Mouse (Mus musculus) intestine, embryonic 16.5 days (tissue): ENCODE data around the gene Patl2. TPM values are rescaled to one million over a fixed set of nuclear protein-coding genes. Genes with fewer than 3 reads are reported as not detected.

ENCODE experiments used
- ATAC-seq: fragments of 200-750 bp; cut with Nextera tagmentation; 2 replicates; pipeline ENCODE4 v1.8.0; 2017; ENCODE audit warnings: moderate TSS enrichment, moderate library complexity
- H3K27ac ChIP-seq: fragments of 300-500 bp; sonication (generic); 2 replicates; pipeline ENCODE4 v1.5.1; 2014; ENCODE audit warnings: mild to moderate bottlenecking, low read length
- H3K27me3 ChIP-seq: fragments of 300-500 bp; sonication (generic); replicated peaks from 2 replicates; pipeline ENCODE4 v1.6.1; 2014; ENCODE audit warnings: low read length, control low read depth, mixed read lengths; ENCODE audit not compliant: control insufficient read depth, insufficient read depth
- H3K36me3 ChIP-seq: fragments of 300-500 bp; sonication (generic); 2 replicates; pipeline ENCODE4 v1.6.1; 2014; ENCODE audit warnings: low read length, control low read depth; ENCODE audit not compliant: control insufficient read depth, insufficient read depth
- H3K4me1 ChIP-seq: fragments of 300-500 bp; sonication (generic); 2 replicates; pipeline ENCODE4 v1.6.1; 2014; ENCODE audit warnings: low read length, control low read depth, mixed read lengths; ENCODE audit not compliant: control insufficient read depth, insufficient read depth
- H3K4me2 ChIP-seq: fragments of 300-500 bp; sonication (generic); 2 replicates; pipeline ENCODE4 v1.6.1; 2014; ENCODE audit warnings: low read depth, low read length, control low read depth
- H3K4me3 ChIP-seq: fragments of 300-500 bp; sonication (generic); 2 replicates; pipeline ENCODE4 v1.5.1; 2014; ENCODE audit warnings: mild to moderate bottlenecking, low read length
- H3K9ac ChIP-seq: fragments of 300-500 bp; sonication (generic); 2 replicates; pipeline ENCODE4 v1.6.1; 2014; ENCODE audit warnings: low read depth, low read length
- H3K9me3 ChIP-seq: fragments of 300-500 bp; sonication (generic); 2 replicates; pipeline ENCODE4 v1.6.1; 2016; ENCODE audit warnings: low read length, control low read depth; ENCODE audit not compliant: control insufficient read depth
- WGBS: fragments of 180-500 bp; shearing (Covaris S2); extraction: QIAGEN DNeasy Blood & Tissue Kit; methylation state at CpG from one replicate; pipeline ENCODE4 v1.1.7; 2014; 5-methylcytosine and 5-hydroxymethylcytosine counted together
- polyA plus RNA-seq: library from polyadenylated mRNA; unstranded; fragments of >200 nt; fragmentation: Nextera tagmentation; extraction: Ambion mirVana; gene quantifications from 2 replicates; pipeline ENCODE4 v1.2.1, GENCODE M21; 2015

Patl2 gene
- polyA plus RNA-seq, 1 experiment from 2014 or later = 0.07 TPM

- Histone ChIP-seq H3K27ac (no peak overlapping the region), H3K27me3 (no peaks in the 10 kb centered on the region), H3K9me3 (no peaks in the 10 kb centered on the region), H3K4me1 (peaks cover 4% of the 10 kb centered on the region; the same call in 1 of the 2 replicates), H3K4me3 (no peak overlapping the region), H3K4me2 (no peak overlapping the region), H3K9ac (no peak overlapping the region), H3K36me3 (no peaks in the 10 kb centered on the region)
- 61% methylated on average over 2 of the region's 2 CpGs for WGBS
- peak; percentile 55; the same call in 1 of the 2 replicates for ATAC-seq
These were observed 45.2 kb downstream of the Patl2 start for GRCm38 (mm10) chr2:122140815-122141214.

GRCm38 (mm10) chr2:122137839-122138465 is 48.0 kb downstream of the Patl2 start:
- Histone ChIP-seq H3K27me3 (no peaks in the 10 kb centered on the region), H3K4me3 (no peak overlapping the region), H3K4me1 (peaks cover 4% of the 10 kb centered on the region; the same call in 1 of the 2 replicates), H3K36me3 (no peaks in the 10 kb centered on the region), H3K4me2 (no peak overlapping the region), H3K27ac (no peak overlapping the region), H3K9ac (no peak overlapping the region), H3K9me3 (no peaks in the 10 kb centered on the region)
- 46% methylated on average over 5 of the region's 5 CpGs for WGBS
- peak; percentile 90 for ATAC-seq

- H3K4me1 ChIP-seq = no peaks in the 10 kb centered on the region
- no peak overlapping the region for H3K4me2 ChIP-seq
- 75% methylated on average over 2 of the region's 2 CpGs for WGBS
- no peak for ATAC-seq
- no peak overlapping the region for H3K27ac ChIP-seq
- H3K9ac ChIP-seq = no peak overlapping the region
- H3K27me3 ChIP-seq = no peaks in the 10 kb centered on the region
- H3K9me3 ChIP-seq = no peaks in the 10 kb centered on the region
- no peaks in the 10 kb centered on the region for H3K36me3 ChIP-seq
- no peak overlapping the region for H3K4me3 ChIP-seq
These were observed 53.4 kb downstream of the Patl2 start for GRCm38 (mm10) chr2:122132618-122133017.

- H3K4me1 ChIP-seq = 0 out of 2 replicates have a peak, but pooled peaks cover 1% of the 10 kb centered on the region
- H3K27ac ChIP-seq = no peak overlapping the region
- no peak overlapping the region for H3K4me2 ChIP-seq
- H3K4me3 ChIP-seq = no peak overlapping the region
- ATAC-seq = no peak
- 92% methylated on average over 2 of the region's 2 CpGs for WGBS
- H3K9ac ChIP-seq = no peak overlapping the region
- H3K27me3 ChIP-seq = no peaks in the 10 kb centered on the region
- H3K9me3 ChIP-seq = no peaks in the 10 kb centered on the region
- H3K36me3 ChIP-seq = no peaks in the 10 kb centered on the region
These were observed 53.9 kb downstream of the Patl2 start for GRCm38 (mm10) chr2:122132078-122132477.

- no peak for ATAC-seq
- no peak overlapping the region for H3K4me3 ChIP-seq
- 92% methylated on average over 4 of the region's 4 CpGs for WGBS
- no peaks in the 10 kb centered on the region for H3K36me3 ChIP-seq
- no peak overlapping the region for H3K4me2 ChIP-seq
- H3K4me1 ChIP-seq = peaks cover 2% of the 10 kb centered on the region; the same call in 1 of the 2 replicates
- no peak overlapping the region for H3K9ac ChIP-seq
- 0 out of 2 replicates have a peak, but pooled peaks cover 2% of the 10 kb centered on the region for H3K27me3 ChIP-seq
- no peaks in the 10 kb centered on the region for H3K9me3 ChIP-seq
- H3K27ac ChIP-seq = no peak overlapping the region
These were observed 58.4 kb downstream of the Patl2 start for GRCm38 (mm10) chr2:122127635-122128034.

GRCm38 (mm10) chr2:122126765-122127347 is 59.1 kb downstream of the Patl2 start:
- Histone ChIP-seq H3K4me2 (no peak overlapping the region), H3K36me3 (no peaks in the 10 kb centered on the region), H3K27ac (no peak overlapping the region), H3K9me3 (no peaks in the 10 kb centered on the region), H3K27me3 (0 out of 2 replicates have a peak, but pooled peaks cover 2% of the 10 kb centered on the region), H3K9ac (no peak overlapping the region), H3K4me1 (peaks cover 2% of the 10 kb centered on the region; the same call in 1 of the 2 replicates), H3K4me3 (no peak overlapping the region)
- ATAC-seq = no peak
- 32% methylated on average over 5 of the region's 5 CpGs for WGBS

GRCm38 (mm10) chr2:122125680-122126572 is 60.1 kb downstream of the Patl2 start:
- H3K36me3 ChIP-seq = no peaks in the 10 kb centered on the region
- H3K27ac ChIP-seq = no peak overlapping the region
- no peaks in the 10 kb centered on the region for H3K9me3 ChIP-seq
- peaks cover 2% of the 10 kb centered on the region; the same call in 1 of the 2 replicates for H3K4me1 ChIP-seq
- no peak overlapping the region for H3K4me2 ChIP-seq
- no peak overlapping the region for H3K4me3 ChIP-seq
- ATAC-seq = no peak; the same call in 1 of the 2 replicates
- 49% methylated on average over 12 of the region's 12 CpGs for WGBS
- no peak overlapping the region for H3K9ac ChIP-seq
- H3K27me3 ChIP-seq = 0 out of 2 replicates have a peak, but pooled peaks cover 2% of the 10 kb centered on the region

GRCm38 (mm10) chr2:122117961-122118958 is 67.7 kb downstream of the Patl2 start, which contains the start of gene Spg11:
Spg11 (minus strand) TSS chr2:122118386.
- peak within 1 kb of the TSS; percentile 98 for H3K9ac ChIP-seq
- ATAC-seq = peak; percentile 99
- peak within 1 kb of the TSS; percentile 95 for H3K4me3 ChIP-seq
- H3K4me2 ChIP-seq = peak within 1 kb of the TSS; percentile 66
- under 1% methylated on average over 47 of the region's 47 CpGs for WGBS
- no peaks in the 10 kb centered on the region for H3K9me3 ChIP-seq
- peak within 1 kb of the TSS; percentile 99 for H3K27ac ChIP-seq
- peaks cover 2% of the 10 kb centered on the region; the same call in 1 of the 2 replicates for H3K4me1 ChIP-seq
- no peaks in the 10 kb centered on the region for H3K27me3 ChIP-seq
- H3K36me3 ChIP-seq = no peaks in the 10 kb centered on the region
